Mouse (Mus musculus) testis, adult 2 months (tissue): Measurements from ENCODE around the gene B3galt5.

Experiments
- CTCF ChIP-seq: fragments of 200-500 bp; IDR thresholded peaks from 2 replicates; pipeline ENCODE4 v1.5.1; 2012; ENCODE audit warnings: low read depth, mild to moderate bottlenecking, inconsistent platforms, low read length, moderate library complexity; ENCODE audit not compliant: control insufficient read depth, insufficient read depth, insufficient replicate concordance
- POLR2A ChIP-seq: fragments of 200-500 bp; IDR thresholded peaks from 2 replicates; pipeline ENCODE4 v1.6.1; 2012; ENCODE audit warnings: low read depth, mild to moderate bottlenecking, inconsistent platforms, low read length, moderate library complexity; ENCODE audit not compliant: control insufficient read depth

GRCm38 (mm10) chr16:96229044-96229555 is 6.5 kb upstream of the B3galt5 start:
- TF ChIP-seq CTCF = no peak
- TF ChIP-seq POLR2A = no peak
